Mouse (Mus musculus): ENCODE data around the gene Pmvk. TPM values are rescaled to one million over a fixed set of nuclear protein-coding genes. Genes with fewer than 3 reads are reported as not detected.

Pmvk gene
- polyA plus RNA-seq (2012; rRNA removed; ENCODE audit: low replicate concordance) = 67.3 and 96.9 TPM in 2 replicates

DNA sequence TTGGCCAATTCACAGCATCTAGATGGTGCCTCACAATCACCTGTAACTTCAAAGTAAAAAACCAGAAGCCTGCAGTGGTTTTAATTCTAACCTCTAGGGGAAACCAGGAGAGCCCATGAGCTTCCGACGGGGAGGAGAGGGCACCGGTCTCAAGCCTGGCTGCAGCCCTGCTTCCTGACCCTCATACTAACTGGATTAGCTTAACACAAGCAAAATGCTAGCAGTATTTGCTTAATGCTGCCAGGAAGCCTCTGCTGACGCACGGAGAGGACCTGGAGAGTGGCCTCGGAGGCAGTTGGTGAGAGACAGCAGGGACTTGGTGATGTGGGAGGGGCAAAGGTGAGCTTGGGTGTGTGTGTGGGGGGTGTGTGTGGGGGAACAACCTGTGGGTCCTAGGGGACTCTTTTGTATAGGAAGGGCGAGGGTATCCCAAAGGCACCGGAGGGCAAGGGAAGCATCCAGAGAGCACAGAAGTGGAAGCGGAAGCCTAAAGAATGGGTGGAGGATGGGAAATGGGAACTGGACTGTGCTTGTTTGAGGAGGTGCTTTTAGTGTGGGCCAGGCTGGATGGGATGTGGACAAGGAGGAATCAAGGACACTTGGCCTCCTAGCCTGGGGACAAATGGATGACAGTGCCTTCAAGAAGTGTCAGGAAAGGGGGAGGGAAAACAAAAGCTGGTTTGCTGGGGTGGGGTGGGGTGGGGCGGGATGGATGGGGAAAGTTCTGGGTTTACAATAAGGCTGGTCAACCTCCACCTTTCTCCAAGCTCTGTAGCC, at the start of gene Pmvk:
Gene Pmvk (plus strand): TSS at position 141 of the 777 bp plus-strand sequence.

DNA sequence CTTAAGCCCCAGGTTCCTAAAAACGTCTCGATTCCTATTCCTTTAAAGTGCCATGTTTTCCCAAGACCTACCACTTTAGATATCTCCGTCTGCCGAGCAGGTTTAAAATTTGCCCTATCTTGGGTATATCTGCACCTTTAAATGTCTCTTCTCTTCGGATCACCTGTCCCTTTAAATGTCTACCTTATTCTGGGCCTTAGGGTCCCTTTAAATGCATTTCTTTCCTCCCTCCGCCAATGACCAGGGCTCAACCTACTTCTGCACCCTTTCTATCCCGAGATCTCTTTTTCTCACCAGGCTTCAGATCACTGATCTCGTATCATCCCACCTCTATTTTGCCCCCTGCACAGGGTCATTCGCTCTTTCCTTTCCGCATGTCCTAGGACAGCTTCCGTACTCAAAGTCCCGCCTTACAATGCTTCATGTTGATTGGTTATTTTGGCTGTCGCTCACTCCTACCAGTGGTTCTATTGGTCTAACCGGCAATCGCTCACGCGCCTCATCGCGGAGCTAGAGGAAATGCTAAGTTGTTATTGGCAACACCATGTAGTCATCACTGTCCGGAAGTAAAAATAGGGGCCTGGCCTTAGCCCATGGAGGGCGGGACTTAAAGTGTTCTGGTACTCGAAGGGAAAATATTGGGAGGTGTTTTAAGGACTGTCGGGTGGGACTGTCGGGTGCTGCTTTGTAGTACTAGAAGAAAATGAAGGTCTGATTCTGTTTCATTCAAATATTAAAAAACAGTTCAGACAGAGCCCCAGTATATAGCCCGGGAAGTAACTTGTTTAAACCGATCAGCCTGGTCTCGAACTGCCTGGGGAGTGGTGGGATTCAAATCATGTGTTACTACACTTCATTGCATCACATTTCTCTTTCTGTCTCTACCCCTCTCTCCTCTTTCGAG, 42.6 kb upstream of the Pmvk start, which contains the start of gene Flad1:
Gene Flad1 (minus strand): TSS at position 381 of the 904 bp plus-strand sequence.

DNA sequence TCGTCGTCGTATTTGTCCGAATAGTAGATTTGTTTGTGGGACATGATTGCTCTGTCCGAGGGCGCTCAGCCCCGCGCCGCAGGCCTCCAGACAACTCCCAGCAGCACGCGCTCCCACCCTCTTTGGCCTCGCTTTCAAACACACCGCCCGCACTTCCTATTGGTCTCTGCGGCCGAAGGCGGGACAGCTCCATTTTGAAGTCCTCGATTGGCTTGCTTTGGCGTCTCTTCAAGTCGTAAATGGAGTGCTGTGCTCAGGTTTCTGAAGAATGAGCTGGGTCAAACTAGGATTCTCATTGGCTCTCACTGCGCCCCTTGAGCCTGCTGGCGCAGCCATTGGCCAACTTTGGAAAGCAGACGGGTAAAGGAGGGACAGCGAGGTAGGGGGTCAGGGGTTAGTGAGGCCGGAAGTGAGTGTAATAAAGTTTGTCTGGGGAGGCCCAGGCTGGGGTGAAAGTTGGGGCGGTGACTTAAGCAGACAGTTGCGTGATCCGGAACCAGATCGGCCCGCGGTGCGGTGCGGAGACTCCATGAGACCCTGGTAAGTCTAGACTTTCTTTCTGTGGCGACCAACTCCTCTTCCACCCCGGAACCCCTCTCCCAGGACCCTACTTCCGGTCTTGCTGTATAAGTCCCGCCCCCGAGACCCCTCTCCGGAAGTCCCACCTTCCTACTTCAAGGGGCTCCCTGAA, 36.0 kb upstream of the Pmvk start, which contains the start of the genes Cks1b and Shc1:
Gene Cks1b (minus strand): TSS at position 214 of the 691 bp plus-strand sequence.
Gene Shc1 (plus strand): TSS at position 274 of the 691 bp plus-strand sequence.

DNA sequence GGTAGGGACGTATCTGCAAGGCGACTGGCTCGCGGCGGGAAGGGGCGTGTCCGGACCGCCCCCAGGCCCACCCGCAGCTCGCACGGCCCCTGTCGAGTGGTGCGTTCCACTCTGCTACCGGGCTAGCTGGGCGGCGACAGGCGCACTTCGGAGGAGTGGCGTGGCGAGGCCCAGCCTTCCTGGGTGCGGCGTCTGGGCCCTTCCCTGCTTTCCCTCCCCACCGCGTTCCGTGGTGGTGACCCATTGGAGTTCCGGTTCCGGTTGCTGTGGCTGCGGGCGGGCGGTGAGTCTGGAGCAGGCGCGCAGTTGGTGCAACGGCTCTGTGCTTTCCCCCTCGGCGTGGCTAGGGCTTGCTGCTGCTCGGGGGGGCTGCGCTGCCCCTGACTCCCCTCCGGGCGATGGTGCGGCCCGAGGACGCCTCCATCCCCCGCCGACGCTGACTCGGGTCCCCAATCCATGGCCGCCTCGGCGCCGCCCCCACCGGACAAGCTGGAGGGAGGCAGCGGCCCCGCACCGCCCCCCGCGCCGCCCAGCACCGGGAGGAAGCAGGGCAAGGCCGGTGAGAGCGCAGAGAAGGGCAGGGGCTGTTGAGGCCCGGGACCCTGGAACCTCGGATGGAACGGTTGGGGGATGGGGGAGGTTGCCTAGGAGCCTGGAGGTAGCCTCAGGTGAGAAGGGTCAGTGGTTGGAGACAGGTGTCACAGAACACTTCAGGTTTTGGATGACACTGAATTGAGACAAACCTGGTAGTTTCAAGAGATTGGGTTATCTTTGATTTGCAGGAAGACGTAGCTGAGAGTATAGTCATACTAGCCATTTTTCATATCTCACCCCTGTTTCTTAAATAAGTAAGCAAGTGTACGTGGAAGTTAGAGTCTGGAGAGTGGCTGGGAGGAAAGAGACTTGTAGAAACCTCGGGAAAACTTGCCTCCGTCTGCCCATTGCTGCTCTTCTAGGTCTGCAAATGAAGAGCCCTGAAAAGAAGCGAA, 23.9 kb upstream of the Pmvk start, which contains the start of gene Pygo2:
Gene Pygo2 (plus strand): TSS at position 44 of the 989 bp plus-strand sequence.

DNA sequence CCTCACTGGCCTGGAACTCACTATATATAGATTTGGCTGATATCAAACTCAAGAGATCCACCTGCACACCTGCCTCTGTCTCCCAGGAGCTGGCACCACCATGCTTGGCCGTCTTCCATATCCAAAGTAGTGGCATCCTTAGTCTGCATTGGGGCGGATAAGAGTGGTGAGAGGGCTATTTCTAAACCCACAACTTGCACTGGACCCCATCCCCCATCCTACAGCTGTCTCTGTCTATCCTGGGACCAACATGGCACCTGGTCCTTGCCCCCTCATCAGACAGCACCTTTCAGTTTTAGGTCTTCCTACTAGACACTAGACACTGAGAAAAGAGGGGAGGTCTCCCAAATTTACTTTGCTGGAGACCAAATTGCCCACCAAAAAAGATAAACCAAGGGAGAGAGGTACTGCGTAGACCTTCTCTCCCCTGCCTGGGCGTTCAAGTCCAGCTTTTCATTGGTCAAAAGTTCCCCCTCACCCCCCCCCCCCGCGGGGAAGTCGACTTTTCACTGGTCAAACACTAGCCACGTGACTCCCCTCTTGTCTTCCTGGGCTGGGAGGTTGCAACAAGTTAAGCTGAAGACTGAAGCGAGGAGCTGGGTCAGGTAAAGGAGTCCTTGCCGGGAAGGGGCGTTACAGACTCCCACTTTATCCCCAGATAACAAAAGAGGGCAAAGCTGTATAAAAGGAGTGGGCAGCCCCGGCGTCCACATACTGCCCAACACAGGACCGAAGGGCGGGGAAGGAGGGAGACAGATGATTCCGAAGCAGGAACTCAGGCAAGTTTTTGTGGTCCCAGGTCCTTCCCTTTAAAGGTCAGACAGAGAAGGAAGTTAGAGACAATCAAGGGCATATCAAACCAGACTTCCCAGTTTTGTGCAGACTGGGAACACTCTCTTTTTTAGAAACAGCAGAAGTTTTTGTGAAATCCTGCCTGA, 17.9 kb upstream of the Pmvk start, which contains the start of gene Pbxip1:
Gene Pbxip1 (plus strand): TSS at position 531 of the 938 bp plus-strand sequence.

Other genes starting within 250 kb of the Pmvk start
- 55.5 and 268 TPM in 2 replicates for gene Thbs3, start 239.4 kb upstream of the Pmvk start, polyA plus RNA-seq (2012; rRNA removed; ENCODE audit: low replicate concordance)
- gene Mtx1, start 227.5 kb upstream of the Pmvk start, polyA plus RNA-seq (2012; rRNA removed; ENCODE audit: low replicate concordance) = 170 and 192 TPM in 2 replicates
- 2.8 and 52.8 TPM in 2 replicates for gene Muc1, start 225.5 kb upstream of the Pmvk start, polyA plus RNA-seq (2012; rRNA removed; ENCODE audit: low replicate concordance)
- 112 and 194 TPM in 2 replicates for gene Krtcap2, start 208.6 kb upstream of the Pmvk start, polyA plus RNA-seq (2012; rRNA removed; ENCODE audit: low replicate concordance)
- 5.0 and 16.6 TPM in 2 replicates for gene Trim46, start 208.2 kb upstream of the Pmvk start, polyA plus RNA-seq (2012; rRNA removed; ENCODE audit: low replicate concordance)
- gene Dpm3, start 195.2 kb upstream of the Pmvk start, polyA plus RNA-seq (2012; rRNA removed; ENCODE audit: low replicate concordance) = 369 and 505 TPM in 2 replicates
- gene Slc50a1, start 184.0 kb upstream of the Pmvk start, polyA plus RNA-seq (2012; rRNA removed; ENCODE audit: low replicate concordance) = 187 and 197 TPM in 2 replicates
- 42.8 and 59.6 TPM in 2 replicates for gene Efna1, start 173.4 kb upstream of the Pmvk start, polyA plus RNA-seq (2012; rRNA removed; ENCODE audit: low replicate concordance)
- gene Efna3, start 131.6 kb upstream of the Pmvk start, polyA plus RNA-seq (2012; rRNA removed; ENCODE audit: low replicate concordance) = 0.56 and 5.8 TPM in 2 replicates
- gene Efna4, start 116.5 kb upstream of the Pmvk start, polyA plus RNA-seq (2012; rRNA removed; ENCODE audit: low replicate concordance) = 3.7 and 48.7 TPM in 2 replicates
- 211 and 374 TPM in 2 replicates for gene Adam15, start 104.5 kb upstream of the Pmvk start, polyA plus RNA-seq (2012; rRNA removed; ENCODE audit: low replicate concordance)
- 2.2 and 6.3 TPM in 2 replicates for gene Dcst2, start 92.6 kb upstream of the Pmvk start, polyA plus RNA-seq (2012; rRNA removed; ENCODE audit: low replicate concordance)
- gene Dcst1, start 89.3 kb upstream of the Pmvk start, polyA plus RNA-seq (2012; rRNA removed; ENCODE audit: low replicate concordance) = 1.1 and 4.6 TPM in 2 replicates
- gene Zbtb7b, start 59.8 kb upstream of the Pmvk start, polyA plus RNA-seq (2012; rRNA removed; ENCODE audit: low replicate concordance) = 69.1 and 111 TPM in 2 replicates
- 0.24 TPM in 1 of 2 replicates, not detected in the other for gene Lenep, start 51.7 kb upstream of the Pmvk start, polyA plus RNA-seq (2012; rRNA removed; ENCODE audit: low replicate concordance)
- gene Flad1, start 42.7 kb upstream of the Pmvk start, polyA plus RNA-seq (2012; rRNA removed; ENCODE audit: low replicate concordance) = 62.8 and 93.5 TPM in 2 replicates
- 46.2 and 57.2 TPM in 2 replicates for gene Cks1b, start 36.2 kb upstream of the Pmvk start, polyA plus RNA-seq (2012; rRNA removed; ENCODE audit: low replicate concordance)
- 109 and 199 TPM in 2 replicates for gene Shc1, start 36.1 kb upstream of the Pmvk start, polyA plus RNA-seq (2012; rRNA removed; ENCODE audit: low replicate concordance)
- 30.5 and 69.3 TPM in 2 replicates for gene Pygo2, start 24.3 kb upstream of the Pmvk start, polyA plus RNA-seq (2012; rRNA removed; ENCODE audit: low replicate concordance)
- gene Pbxip1, start 17.8 kb upstream of the Pmvk start, polyA plus RNA-seq (2012; rRNA removed; ENCODE audit: low replicate concordance) = 53.4 and 121 TPM in 2 replicates
- 1.0 and 33.0 TPM in 2 replicates for gene Kcnn3, start 65.6 kb downstream of the Pmvk start, polyA plus RNA-seq (2012; rRNA removed; ENCODE audit: low replicate concordance)